Mouse (Mus musculus) kidney, postnatal 4 days (tissue): ENCODE measurements around the gene Serpinb8.

Experiments used
- DNase-seq, 2 experiments: peaks; one replicate each; pipeline ENCODE4 v3.0.0; 2021; ENCODE audit warnings: mixed read lengths in 2 of 2

Gene Serpinb8

DNA sequence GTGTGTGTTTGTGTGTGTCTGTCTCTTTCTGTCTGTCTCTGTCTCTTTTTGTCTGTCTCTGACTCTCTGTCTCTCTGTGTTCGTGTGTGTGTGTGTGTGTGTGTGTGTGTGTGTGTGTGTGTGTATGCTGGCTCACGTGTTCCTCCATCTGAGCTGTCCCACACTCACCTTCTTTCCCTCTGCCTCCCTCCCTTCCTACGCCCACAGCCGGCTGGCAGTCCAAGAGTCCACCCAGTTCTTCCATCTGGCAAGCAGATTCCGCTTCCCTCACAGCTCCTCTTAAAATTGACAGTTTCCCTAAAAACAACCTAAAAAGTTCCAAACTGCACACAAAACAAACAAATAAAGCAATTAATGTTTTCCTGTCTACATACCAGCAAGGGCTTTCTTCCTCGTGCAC is 55.3 kb downstream of the Serpinb8 start:
- DNase-seq, result peak; percentile 3 to 24

DNA sequence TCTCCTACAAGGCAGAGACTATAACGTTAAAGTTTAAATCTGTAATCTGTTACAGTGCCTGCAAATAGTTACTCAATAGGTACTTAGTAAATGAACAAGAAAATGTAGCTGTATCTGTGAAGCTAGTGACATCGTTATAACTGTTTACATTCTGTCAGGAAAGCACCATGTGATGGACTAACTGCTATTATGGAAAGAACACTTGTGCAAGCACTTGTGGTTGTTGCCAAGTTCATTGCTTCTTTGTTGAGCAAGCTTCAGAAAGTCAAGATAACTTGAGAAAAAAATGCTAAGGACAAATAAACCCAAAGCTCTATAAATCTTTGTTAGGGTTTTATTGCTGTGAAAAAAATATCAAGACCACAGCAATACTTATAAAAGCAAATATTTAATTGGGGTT is 67.9 kb downstream of the Serpinb8 start:
- no peak for DNase-seq
